Mouse (Mus musculus): Measurements from ENCODE around the gene H2-Aa.
A peak's percentile ranks its signal among the peaks of the same experiment; 100 is the strongest.

H2-Aa gene

GRCm38 (mm10) chr17:34263811-34264371 is 23.7 kb downstream of the H2-Aa start:
- DNase-seq (ENCODE audit: low spot score), result no peak

- DNase-seq (ENCODE audit: low spot score), result peak; percentile 79
These were observed 24.6 kb downstream of the H2-Aa start for GRCm38 (mm10) chr17:34263068-34263467.

- peak; percentile 96 for DNase-seq (ENCODE audit: low spot score)
These were observed 26.1 kb downstream of the H2-Aa start for GRCm38 (mm10) chr17:34261502-34261901.

DNA sequence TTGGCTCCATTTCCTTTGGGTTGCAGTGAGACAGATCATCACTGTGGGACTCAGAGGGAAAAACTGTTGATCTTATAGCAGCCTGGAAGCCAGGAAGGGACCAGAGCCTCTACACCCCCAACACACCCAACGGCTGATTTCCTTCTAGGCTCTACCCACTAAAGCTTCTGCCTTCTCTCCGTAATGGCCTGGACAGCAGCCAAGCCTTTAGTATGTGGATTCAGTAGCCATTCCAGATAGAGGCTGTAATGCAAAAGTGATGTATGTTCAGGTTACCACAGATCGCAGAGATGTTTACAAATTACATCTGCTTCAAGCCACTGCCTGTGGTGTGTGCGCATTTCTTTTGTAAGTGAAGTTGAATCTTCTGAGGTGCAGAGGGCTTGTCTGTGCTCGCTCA is 27.1 kb downstream of the H2-Aa start:
- no peak for DNase-seq (ENCODE audit: low spot score)

- DNase-seq (ENCODE audit: low spot score), result peak; percentile 81
These were observed 29.8 kb downstream of the H2-Aa start, which contains the start of gene H2-Ab1 for GRCm38 (mm10) chr17:34257594-34258375. H2-Ab1 (plus strand) TSS chr17:34257689.

- no peak for DNase-seq (ENCODE audit: low spot score)
These were observed 31.1 kb downstream of the H2-Aa start for GRCm38 (mm10) chr17:34256501-34256900.

- DNase-seq (ENCODE audit: low spot score), result no peak
These were observed 36.0 kb downstream of the H2-Aa start for GRCm38 (mm10) chr17:34251666-34252065.

DNA sequence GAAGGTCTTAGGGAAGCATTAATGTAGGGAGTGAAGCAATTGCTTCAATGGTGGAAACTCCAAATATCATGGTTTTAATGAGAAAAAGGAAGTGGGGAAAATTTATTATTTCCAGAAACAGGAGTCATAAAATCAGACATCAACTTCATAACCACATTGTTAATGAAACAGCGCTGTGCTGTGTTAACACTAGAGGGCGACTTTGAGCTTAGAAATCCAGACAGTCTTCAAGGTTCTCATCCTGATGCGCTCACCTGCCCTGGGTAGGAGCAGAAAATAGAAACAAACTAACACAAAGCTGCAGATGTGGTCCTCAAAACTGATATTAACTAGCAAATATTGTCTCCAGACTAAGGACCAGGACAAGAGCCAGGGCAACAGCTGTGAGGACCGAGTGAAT is 37.7 kb downstream of the H2-Aa start:
- DNase-seq (ENCODE audit: low spot score), result no peak

GRCm38 (mm10) chr17:34249361-34249760 is 38.3 kb downstream of the H2-Aa start:
- no peak for DNase-seq (ENCODE audit: low spot score)

GRCm38 (mm10) chr17:34248764-34249163 is 38.9 kb downstream of the H2-Aa start:
- no peak for DNase-seq (ENCODE audit: low spot score)

GRCm38 (mm10) chr17:34247047-34247446 is 40.6 kb downstream of the H2-Aa start:
- DNase-seq (ENCODE audit: low spot score), result no peak

- DNase-seq (ENCODE audit: low spot score), result no peak
These were observed 43.0 kb downstream of the H2-Aa start for GRCm38 (mm10) chr17:34244656-34245055.

DNA sequence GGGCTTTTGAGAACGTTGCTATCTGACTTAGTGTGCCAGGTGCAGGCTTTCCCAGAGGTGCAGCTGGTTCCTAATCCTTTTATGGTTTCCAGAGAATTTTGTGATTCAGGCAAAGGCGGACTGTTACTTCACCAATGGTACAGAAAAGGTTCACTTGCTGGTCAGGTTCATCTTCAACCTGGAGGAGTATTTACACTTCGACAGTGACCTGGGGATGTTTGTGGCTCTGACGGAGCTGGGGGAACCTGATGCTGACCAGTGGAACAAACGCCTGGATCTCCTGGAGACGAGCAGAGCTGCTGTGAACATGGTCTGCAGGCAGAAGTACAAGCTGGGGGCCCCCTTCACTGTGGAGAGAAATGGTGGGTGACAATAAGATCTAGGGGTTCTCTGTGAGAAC is 46.7 kb downstream of the H2-Aa start:
- DNase-seq (ENCODE audit: low spot score), result no peak

DNA sequence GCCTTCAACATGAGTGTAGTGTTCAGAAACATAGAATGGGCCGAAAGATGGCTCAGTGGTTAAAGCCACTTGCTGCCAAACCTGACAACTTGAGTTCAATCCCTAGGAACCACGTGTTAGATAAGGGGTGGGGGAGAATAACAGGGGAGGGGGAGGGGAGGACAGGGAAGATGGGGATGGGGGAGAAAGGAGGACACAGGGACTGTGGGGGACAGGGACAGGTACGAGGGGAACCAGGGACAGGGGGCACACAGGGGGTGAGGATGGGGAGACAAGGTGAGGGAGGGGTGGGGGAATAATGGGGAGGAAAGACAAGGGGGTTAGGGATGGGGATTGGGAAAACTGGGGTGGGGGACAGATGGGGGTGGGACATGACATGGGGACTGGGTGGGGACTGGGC is 47.3 kb downstream of the H2-Aa start:
- no peak for DNase-seq (ENCODE audit: low spot score)

GRCm38 (mm10) chr17:34239601-34240041 is 48.0 kb downstream of the H2-Aa start:
- no peak for DNase-seq (ENCODE audit: low spot score)

DNA sequence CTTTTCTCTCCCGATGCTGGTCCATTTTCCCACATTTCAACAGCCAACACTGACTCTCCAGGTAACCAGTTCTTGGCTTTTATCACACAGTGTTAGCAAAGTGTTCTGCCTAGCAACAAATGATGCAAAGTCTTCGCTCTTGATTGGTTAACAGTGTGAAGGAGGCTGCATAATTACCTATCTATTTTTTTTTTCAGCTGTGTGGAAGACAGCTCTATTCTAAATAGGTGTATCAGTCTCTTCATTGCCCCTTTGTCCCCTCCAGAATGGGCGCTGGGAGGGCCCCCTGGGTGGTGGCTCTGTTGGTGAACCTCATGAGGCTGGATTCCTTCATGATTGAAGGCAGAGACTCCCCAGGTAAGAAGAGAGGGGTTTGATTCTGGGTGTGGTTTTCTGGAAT is 48.9 kb downstream of the H2-Aa start, which contains the start of gene H2-Ob:
TSS of gene H2-Ob (plus strand) at position 198 of the 400 bp plus-strand sequence.
- no peak for DNase-seq (ENCODE audit: low spot score)

DNA sequence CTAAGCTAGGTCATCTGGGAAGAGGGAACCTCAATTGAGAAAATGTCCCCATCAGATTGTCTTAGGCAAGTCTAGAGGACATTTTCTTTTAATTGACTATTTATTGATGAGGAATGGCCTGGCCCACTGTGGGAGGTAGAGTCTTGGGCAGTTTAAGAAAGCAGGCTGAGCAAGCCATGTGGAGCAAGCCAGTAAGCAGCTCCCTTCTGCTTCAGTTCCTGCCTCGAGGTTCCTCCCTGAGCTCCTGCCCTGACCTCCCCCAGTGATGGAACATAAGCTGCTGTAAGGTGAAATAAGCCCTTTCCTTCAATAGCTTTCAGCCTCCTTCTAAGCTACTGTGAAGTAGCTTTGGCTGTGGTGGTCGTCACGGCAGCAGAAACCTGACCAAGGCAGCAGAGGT is 49.9 kb downstream of the H2-Aa start:
- no peak for DNase-seq (ENCODE audit: low spot score)

DNA sequence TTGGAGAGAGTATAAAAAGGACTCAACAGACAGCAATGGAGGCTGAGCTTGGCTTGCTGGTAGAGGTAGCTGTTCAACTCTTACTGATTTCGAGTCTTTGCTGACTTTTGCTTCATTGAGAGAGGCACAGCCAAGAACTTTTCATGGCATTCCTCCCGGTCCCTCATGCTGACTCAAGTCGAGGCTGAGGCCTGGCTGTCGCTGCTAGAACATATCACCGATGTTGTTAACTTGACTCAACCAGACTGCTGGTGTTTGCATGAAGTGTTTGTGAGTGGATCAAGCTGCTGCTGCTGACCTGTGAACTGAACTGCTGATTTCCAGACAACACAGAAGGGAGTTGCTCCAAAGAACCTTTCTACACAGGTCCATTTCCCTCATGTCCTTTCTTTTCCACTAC is 50.9 kb downstream of the H2-Aa start:
- DNase-seq (ENCODE audit: low spot score), result no peak

DNA sequence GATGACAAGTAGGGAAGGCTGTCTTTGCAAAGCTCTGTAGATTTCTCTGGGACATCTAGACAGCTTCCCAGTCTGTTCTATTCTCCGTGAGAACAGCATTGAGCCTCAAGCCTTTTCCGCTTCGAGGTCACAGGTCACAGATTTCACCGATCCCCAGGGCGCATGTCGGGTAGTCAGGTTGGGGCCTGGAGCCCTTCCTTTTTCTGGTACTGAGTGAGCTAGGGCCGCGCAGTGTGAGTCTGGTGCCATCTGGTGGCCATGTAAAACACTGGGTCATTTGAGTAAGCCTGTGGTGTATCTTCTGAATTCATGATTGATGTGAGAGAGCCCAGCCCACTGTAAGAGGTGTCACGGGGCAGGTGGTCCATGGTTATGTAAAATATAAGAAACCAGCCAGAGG is 52.7 kb downstream of the H2-Aa start:
- peak; percentile 76 for DNase-seq (ENCODE audit: low spot score)

Measured in layer of hippocampus, adult 9-10 months (tissue).